Mouse (Mus musculus) ES-E14 (cell line): ENCODE results near the gene Rhox3f. TPM values are rescaled to one million over a fixed set of nuclear protein-coding genes. Genes with fewer than 3 reads are reported as not detected.
"Not testable (repeated sequence)": the region's sequence is repeated elsewhere in the genome, so short reads cannot be mapped to it uniquely, and the experiment has no call there.

ENCODE experiments used
- DNase-seq: peaks from one replicate; pipeline ENCODE4 v3.0.0-alpha.2; 2013; ENCODE audit warnings: low read depth, low spot score
- H3K27ac ChIP-seq: 2 replicates; pipeline ENCODE4 v1.5.1; 2012; ENCODE audit warnings: low read depth, mild to moderate bottlenecking, low read length, moderate library complexity, mixed read lengths; ENCODE audit not compliant: poor library complexity, insufficient read depth, severe bottlenecking
- H3K36me3 ChIP-seq: 2 replicates; pipeline ENCODE4 v1.6.1; 2012; ENCODE audit warnings: mild to moderate bottlenecking, low read length, moderate library complexity, mixed read lengths; ENCODE audit not compliant: control insufficient read depth, poor library complexity, insufficient read depth, severe bottlenecking
- H3K4me1 ChIP-seq, 2 experiments: fragments of 150-350 bp in 1 of 2; sonication (generic) in 1 of 2; 2 replicates each; pipeline ENCODE4 v1.6.1; 2012; ENCODE audit warnings: low read length in 2 of 2, mild to moderate bottlenecking in 1 of 2, mixed read lengths in 1 of 2; ENCODE audit not compliant: control insufficient read depth in 2 of 2, insufficient read depth in 2 of 2, poor library complexity in 1 of 2
- H3K4me3 ChIP-seq, 2 experiments: fragments of 150-350 bp in 1 of 2; sonication (generic) in 1 of 2; 2 replicates each; pipeline ENCODE4 v1.5.1; 2012; ENCODE audit warnings: low read length in 2 of 2, low read depth in 1 of 2, mild to moderate bottlenecking in 1 of 2, mixed read lengths in 1 of 2; ENCODE audit not compliant: insufficient read depth in 1 of 2, poor library complexity in 1 of 2, severe bottlenecking in 1 of 2
- H3K9ac ChIP-seq: 2 replicates; pipeline ENCODE4 v1.6.1; 2012; ENCODE audit warnings: low read depth, mild to moderate bottlenecking, low read length, mixed read lengths; ENCODE audit not compliant: poor library complexity, insufficient read depth, severe bottlenecking
- H3K9me3 ChIP-seq: fragments of 150-350 bp; sonication (generic); 2 replicates; pipeline ENCODE4 v1.6.1; 2012; ENCODE audit warnings: low read depth, mild to moderate bottlenecking, low read length; ENCODE audit not compliant: control insufficient read depth, insufficient read depth
- in situ Hi-C, 2 experiments: fragments of 600-800 bp; cut with MboI; formaldehyde crosslinking; loops; one replicate each; pipeline ENCODE4 v1.15.1; 2025; ENCODE audit warnings: low sequenced_read_pairs in 2 of 2, inconsistent platforms in 1 of 2; ENCODE audit not compliant: unreplicated experiment in 2 of 2
- total RNA-seq: library from RNA; depleted of rRNA; stranded (reverse); fragments of 300-350 nt; gene quantifications from 2 replicates; pipeline ENCODE4 v1.2.3, GENCODE M21; 2012; rRNA removed

Gene Rhox3f
- not detected in 2 replicates for total RNA-seq

- in situ Hi-C loops, H3K9ac ChIP-seq, DNase-seq, H3K27ac ChIP-seq, H3K9me3 ChIP-seq, H3K36me3 ChIP-seq, H3K4me3 ChIP-seq, H3K4me1 ChIP-seq: not testable (repeated sequence)
Measured at GRCm38 (mm10) chrX:37580692-37581091, at the start of gene Rhox3f. Gene Rhox3f (plus strand): TSS chrX:37580992.

- H3K27ac ChIP-seq, H3K4me1 ChIP-seq, H3K36me3 ChIP-seq, H3K9me3 ChIP-seq, DNase-seq, in situ Hi-C loops, H3K4me3 ChIP-seq, H3K9ac ChIP-seq: not testable (repeated sequence)
Measured at GRCm38 (mm10) chrX:37541719-37542118, 39.1 kb upstream of the Rhox3f start, which contains the start of gene Rhox3e. Gene Rhox3e (plus strand): TSS chrX:37542019.

- DNase-seq, H3K36me3 ChIP-seq, H3K4me3 ChIP-seq, in situ Hi-C loops, H3K27ac ChIP-seq, H3K4me1 ChIP-seq, H3K9me3 ChIP-seq, H3K9ac ChIP-seq: not testable (repeated sequence)
Measured at GRCm38 (mm10) chrX:37557112-37557511, 23.7 kb upstream of the Rhox3f start, which contains the start of gene Rhox4e. Gene Rhox4e (plus strand): TSS chrX:37557412.

- in situ Hi-C loops, H3K4me3 ChIP-seq, H3K4me1 ChIP-seq: not testable (repeated sequence)
Measured at GRCm38 (mm10) chrX:37571105-37571504, 9.7 kb upstream of the Rhox3f start, which contains the start of gene Rhox2f. Gene Rhox2f (plus strand): TSS chrX:37571405.

GRCm38 (mm10) chrX:37572638-37573037 lies 8.2 kb upstream of the Rhox3f start:
- H3K4me3 ChIP-seq, H3K27ac ChIP-seq, H3K36me3 ChIP-seq, in situ Hi-C loops, DNase-seq, H3K9ac ChIP-seq, H3K9me3 ChIP-seq, H3K4me1 ChIP-seq: not testable (repeated sequence)

More at GRCm38 (mm10) chrX:37571105-37571504, 9.7 kb upstream of the Rhox3f start, which contains the start of gene Rhox2f:
- not testable (repeated sequence) for DNase-seq, H3K36me3 ChIP-seq, H3K9ac ChIP-seq, H3K9me3 ChIP-seq, H3K27ac ChIP-seq

GRCm38 (mm10) chrX:37607604-37608003 lies 26.8 kb downstream of the Rhox3f start, which contains the start of gene Rhox4f:
Gene Rhox4f (minus strand): TSS chrX:37607704.
- H3K9me3 ChIP-seq, in situ Hi-C loops, H3K36me3 ChIP-seq, H3K4me3 ChIP-seq, H3K4me1 ChIP-seq, H3K9ac ChIP-seq, H3K27ac ChIP-seq, DNase-seq: not testable (repeated sequence)

GRCm38 (mm10) chrX:37628512-37628911 lies 47.7 kb downstream of the Rhox3f start, which contains the start of gene Rhox3g:
Gene Rhox3g (minus strand): TSS chrX:37628612.
- DNase-seq, H3K9me3 ChIP-seq, H3K9ac ChIP-seq, H3K27ac ChIP-seq, H3K4me3 ChIP-seq, in situ Hi-C loops, H3K36me3 ChIP-seq, H3K4me1 ChIP-seq: not testable (repeated sequence)
